Mouse (Mus musculus): Measurements from ENCODE around the gene Psg23. TPM values are rescaled to one million over a fixed set of nuclear protein-coding genes. Genes with fewer than 3 reads are reported as not detected.
"Not testable (repeated sequence)": the region's sequence is repeated elsewhere in the genome, so short reads cannot be mapped to it uniquely, and the experiment has no call there.

The Psg23 gene
- polyA plus RNA-seq (2017; shearing (Covaris generic)) = not detected

DNA sequence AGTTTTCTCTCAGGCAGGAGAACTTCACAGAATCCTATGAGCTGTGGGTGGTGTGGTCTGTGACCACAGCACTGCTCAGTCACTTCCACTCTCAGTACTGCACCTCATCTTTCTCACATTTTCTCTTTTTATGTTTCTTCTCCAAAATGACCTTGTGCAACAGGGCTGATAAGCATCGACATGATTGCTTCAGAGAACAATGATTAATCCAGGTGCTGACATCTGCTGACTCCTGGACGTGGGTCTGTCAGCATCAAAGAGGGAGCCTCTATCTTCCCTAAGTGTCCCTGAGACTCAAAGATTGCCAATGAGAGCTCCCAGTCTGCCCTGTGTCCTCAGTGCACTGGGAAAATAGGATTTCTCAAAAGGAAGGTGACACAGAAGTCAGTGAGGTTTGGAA lies at the start of gene Psg23:
Psg23 (minus strand) TSS at position 101 of the 400 bp plus-strand sequence.
- ATAC-seq = not testable (repeated sequence)

DNA sequence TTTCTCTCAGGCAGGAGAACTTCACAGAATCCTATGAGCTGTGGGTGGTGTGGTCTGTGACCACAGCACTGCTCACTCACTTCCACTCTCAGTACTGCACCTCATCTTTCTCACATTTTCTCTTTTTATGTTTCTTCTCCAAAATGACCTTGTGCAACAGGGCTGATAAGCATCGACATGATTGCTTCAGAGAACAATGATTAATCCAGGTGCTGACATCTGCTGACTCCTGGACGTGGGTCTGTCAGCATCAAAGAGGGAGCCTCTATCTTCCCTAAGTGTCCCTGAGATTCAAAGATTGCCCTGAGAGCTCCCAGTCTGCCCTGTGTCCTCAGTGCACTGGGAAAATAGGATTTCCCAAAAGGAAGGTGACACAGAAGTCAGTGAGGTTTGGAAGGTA lies 40.3 kb upstream of the Psg23 start, which contains the start of gene Psg21:
Psg21 (minus strand) TSS at position 101 of the 400 bp plus-strand sequence.
- not testable (repeated sequence) for ATAC-seq

DNA sequence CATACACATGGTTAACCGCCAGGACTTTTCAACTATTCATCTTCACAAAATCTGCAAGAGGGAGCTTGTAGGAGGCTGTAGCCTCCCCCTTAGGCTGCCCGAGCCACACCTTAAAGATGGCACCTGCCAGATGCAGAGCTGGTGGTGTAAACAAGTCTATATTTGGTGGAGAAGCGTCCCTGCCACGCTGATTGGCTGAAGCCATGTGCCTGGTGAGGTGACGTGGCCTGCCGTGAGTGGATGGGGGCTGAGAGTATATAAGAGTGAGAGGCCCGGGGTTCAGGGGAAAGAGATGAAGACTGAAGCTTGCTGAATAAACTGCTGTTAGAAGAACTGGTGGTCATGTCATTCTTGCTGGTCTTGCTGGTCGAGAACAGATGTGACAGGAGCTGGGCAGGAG lies 10.6 kb upstream of the Psg23 start:
- not testable (repeated sequence) for ATAC-seq

DNA sequence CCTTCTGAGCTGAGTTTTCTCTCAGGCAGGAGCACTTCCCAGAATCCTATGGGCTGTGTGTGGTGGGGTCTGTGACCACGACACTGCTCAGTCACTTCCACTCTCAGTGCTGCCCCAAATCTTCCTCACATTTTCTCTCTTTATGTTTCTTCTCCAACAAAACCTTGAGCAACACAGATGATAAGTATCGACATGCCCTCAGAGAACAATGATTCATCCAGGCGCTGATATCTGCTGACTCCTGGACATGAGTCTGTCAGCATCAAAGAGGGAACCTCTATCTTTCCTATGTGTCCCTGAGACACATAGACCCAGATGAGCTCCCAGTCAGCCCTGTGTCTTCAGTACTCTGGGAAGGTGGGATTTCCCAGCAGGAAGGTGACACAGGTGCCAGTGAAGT lies 49.1 kb downstream of the Psg23 start, which contains the start of gene Psg27:
Psg27 (minus strand) TSS at position 101 of the 400 bp plus-strand sequence.
- ATAC-seq = no peak

DNA sequence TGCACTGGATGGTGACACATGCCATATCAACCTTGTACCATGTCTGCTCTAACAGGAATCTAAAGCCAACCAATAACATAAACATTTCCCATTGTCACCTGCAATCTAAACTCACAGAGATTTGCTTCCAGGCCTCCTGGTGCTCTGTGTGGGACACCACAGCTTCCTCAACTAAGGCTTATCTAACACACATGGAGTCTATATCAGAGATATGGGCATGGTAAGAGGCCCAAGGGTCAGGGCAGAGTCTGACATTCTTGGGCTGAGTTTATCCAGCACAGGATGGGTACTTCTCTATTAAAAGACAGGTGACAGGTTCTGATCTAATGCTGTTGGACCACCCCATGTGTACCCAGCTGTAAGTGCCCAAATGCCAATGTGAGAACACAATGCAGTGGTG lies 56.5 kb downstream of the Psg23 start:
- no peak for ATAC-seq

Other genes with a start within 250 kb of the Psg23 start
- gene Psg28, start 184.5 kb downstream of the Psg23 start, polyA plus RNA-seq (2017; shearing (Covaris generic)) = not detected
- not detected for gene Psg26, start 132.3 kb downstream of the Psg23 start, polyA plus RNA-seq (2017; shearing (Covaris generic))
- not detected for gene Psg25, start 84.2 kb downstream of the Psg23 start, polyA plus RNA-seq (2017; shearing (Covaris generic))
- not detected for gene Psg27, start 49.2 kb downstream of the Psg23 start, polyA plus RNA-seq (2017; shearing (Covaris generic))
- gene Psg21, start 40.2 kb upstream of the Psg23 start, polyA plus RNA-seq (2017; shearing (Covaris generic)) = not detected
- not detected for gene Psg20, start 69.7 kb upstream of the Psg23 start, polyA plus RNA-seq (2017; shearing (Covaris generic))
- gene Psg22, start 101.6 kb upstream of the Psg23 start, polyA plus RNA-seq (2017; shearing (Covaris generic)) = not detected
- not detected for gene Psg19, start 182.0 kb upstream of the Psg23 start, polyA plus RNA-seq (2017; shearing (Covaris generic))
- gene Psg17, start 205.1 kb upstream of the Psg23 start, polyA plus RNA-seq (2017; shearing (Covaris generic)) = not detected
- under 1 TPM in 1 of 2 experiments, not detected in 1; 0.22 TPM for gene Mill2, start 223.5 kb upstream of the Psg23 start, polyA plus RNA-seq (2017; shearing (Covaris generic))